Mouse (Mus musculus) liver, postnatal 0 days (tissue): ENCODE data around the gene Atp1b1. TPM values are rescaled to one million over a fixed set of nuclear protein-coding genes. Genes with fewer than 3 reads are reported as not detected.

Experiments used
- ATAC-seq: fragments of 200-750 bp; cut with Nextera tagmentation; 2 replicates; pipeline ENCODE4 v1.8.0; 2017; ENCODE audit warnings: mild to moderate bottlenecking, moderate library complexity
- DNase-seq: peaks from one replicate; pipeline ENCODE4 v3.0.0-alpha.2; 2016
- H3K27ac ChIP-seq: fragments of 300-500 bp; sonication (generic); 2 replicates; pipeline ENCODE4 v1.5.1; 2014; ENCODE audit warnings: antibody characterized with exemption, moderate library complexity, mild to moderate bottlenecking, low read depth
- H3K27me3 ChIP-seq: fragments of 300-500 bp; sonication (generic); 2 replicates; pipeline ENCODE4 v1.6.1; 2014; ENCODE audit warnings: low read length, control low read depth, mixed read lengths; ENCODE audit not compliant: insufficient read depth
- H3K36me3 ChIP-seq: fragments of 300-500 bp; sonication (generic); replicated peaks from 2 replicates; pipeline ENCODE4 v1.6.1; 2014; ENCODE audit warnings: mild to moderate bottlenecking, control low read depth, low read length, moderate library complexity, mixed read lengths; ENCODE audit not compliant: insufficient read depth
- H3K4me1 ChIP-seq: fragments of 300-500 bp; sonication (generic); 2 replicates; pipeline ENCODE4 v1.6.1; 2014; ENCODE audit warnings: antibody characterized with exemption, mild to moderate bottlenecking, control low read depth; ENCODE audit not compliant: insufficient read depth
- H3K4me2 ChIP-seq: fragments of 300-500 bp; sonication (generic); 2 replicates; pipeline ENCODE4 v1.6.1; 2014; ENCODE audit warnings: low read depth, mild to moderate bottlenecking, low read length, moderate library complexity, mixed read lengths
- H3K4me3 ChIP-seq: fragments of 300-500 bp; sonication (generic); 2 replicates; pipeline ENCODE4 v1.5.1; 2014; ENCODE audit warnings: low read depth, low read length
- H3K9ac ChIP-seq: fragments of 300-500 bp; sonication (generic); replicated peaks from 2 replicates; pipeline ENCODE4 v1.6.1; 2014; ENCODE audit warnings: mild to moderate bottlenecking, moderate library complexity
- H3K9me3 ChIP-seq: fragments of 300-500 bp; sonication (generic); 2 replicates; pipeline ENCODE4 v1.6.1; 2016; ENCODE audit warnings: mild to moderate bottlenecking, control low read depth, low read length, mixed read lengths
- CTCF ChIP-seq: sonication (generic); IDR thresholded peaks from 2 replicates; pipeline ENCODE4 v1.5.1; 2016; ENCODE audit warnings: antibody characterized with exemption, low read depth
- EP300 ChIP-seq: IDR thresholded peaks from 2 replicates; pipeline ENCODE4 v1.6.1; 2016; ENCODE audit warnings: antibody characterized with exemption, low read depth, mild to moderate bottlenecking
- WGBS: fragments of 180-500 bp; shearing (Covaris S2); extraction: QIAGEN DNeasy Blood & Tissue Kit; methylation state at CpG from one replicate; pipeline ENCODE4 v1.1.7; 2014; ENCODE audit not compliant: insufficient replicate concordance; 5-methylcytosine and 5-hydroxymethylcytosine counted together
- polyA plus RNA-seq: library from polyadenylated mRNA; unstranded; fragments of >200 nt; fragmentation: Nextera tagmentation; extraction: Ambion mirVana; gene quantifications from 2 replicates; pipeline ENCODE4 v1.2.1, GENCODE M21; 2015

The Atp1b1 gene
- polyA plus RNA-seq, 1 experiment from 2014 or later, result 38.6 TPM

GRCm38 (mm10) chr1:164420623-164421354, 37.4 kb downstream of the Atp1b1 start:
- Histone ChIP-seq H3K9ac (no peak overlapping the region), H3K27ac (no peak overlapping the region), H3K9me3 (no peaks in the 10 kb centered on the region), H3K4me1 (peaks cover 13% of the 10 kb centered on the region; the same call in 1 of the 2 replicates), H3K36me3 (no peaks in the 10 kb centered on the region), H3K27me3 (no peaks in the 10 kb centered on the region), H3K4me2 (no peak overlapping the region), H3K4me3 (no peak overlapping the region)
- WGBS, result 64% methylated on average over 6 of the region's 6 CpGs
- TF ChIP-seq CTCF (no peak), EP300 (no peak)
- DNase-seq, result no peak
- no peak for ATAC-seq

- H3K36me3 ChIP-seq, result no peaks in the 10 kb centered on the region
- H3K4me2 ChIP-seq, result no peak overlapping the region
- no peak overlapping the region for H3K4me3 ChIP-seq
- H3K4me1 ChIP-seq, result peaks cover 13% of the 10 kb centered on the region; the same call in 1 of the 2 replicates
- no peaks in the 10 kb centered on the region for H3K9me3 ChIP-seq
- H3K27me3 ChIP-seq, result no peaks in the 10 kb centered on the region
- TF ChIP-seq EP300, result no peak
- no peak for TF ChIP-seq CTCF
- H3K9ac ChIP-seq, result no peak overlapping the region
- DNase-seq, result no peak
- H3K27ac ChIP-seq, result no peak overlapping the region
- ATAC-seq, result no peak
- 78% methylated on average over 8 of the region's 8 CpGs for WGBS
These were observed 38.8 kb downstream of the Atp1b1 start for GRCm38 (mm10) chr1:164419401-164419800.

GRCm38 (mm10) chr1:164418320-164418719, 39.8 kb downstream of the Atp1b1 start:
- Histone ChIP-seq H3K9me3 (no peaks in the 10 kb centered on the region), H3K4me1 (peaks cover 19% of the 10 kb centered on the region; the same call in 1 of the 2 replicates), H3K27ac (no peak overlapping the region), H3K36me3 (no peaks in the 10 kb centered on the region), H3K4me3 (no peak overlapping the region), H3K4me2 (no peak overlapping the region), H3K9ac (no peak overlapping the region), H3K27me3 (no peaks in the 10 kb centered on the region)
- TF ChIP-seq EP300, result no peak
- TF ChIP-seq CTCF, result no peak
- DNase-seq (no peak), ATAC-seq (no peak)
- WGBS, result 83% methylated on average over 10 of the region's 10 CpGs

GRCm38 (mm10) chr1:164417604-164418003, 40.6 kb downstream of the Atp1b1 start:
- ATAC-seq (no peak), DNase-seq (no peak)
- no peak for TF ChIP-seq CTCF
- no peak for TF ChIP-seq EP300
- peaks cover 19% of the 10 kb centered on the region for H3K4me1 ChIP-seq
- no peak overlapping the region for H3K4me3 ChIP-seq
- no peak overlapping the region for H3K4me2 ChIP-seq
- no peaks in the 10 kb centered on the region for H3K36me3 ChIP-seq
- 50% methylated on average over 3 of the region's 3 CpGs for WGBS
- H3K27ac ChIP-seq, result no peak overlapping the region
- H3K9me3 ChIP-seq, result no peaks in the 10 kb centered on the region
- H3K27me3 ChIP-seq, result no peaks in the 10 kb centered on the region
- no peak overlapping the region for H3K9ac ChIP-seq

GRCm38 (mm10) chr1:164416692-164417394, 41.3 kb downstream of the Atp1b1 start:
- no peak overlapping the region for H3K4me3 ChIP-seq
- 69% methylated on average over 12 of the region's 12 CpGs for WGBS
- DNase-seq, result no peak
- H3K9ac ChIP-seq, result no peak overlapping the region
- peak overlapping the region; percentile 80; the same call in 1 of the 2 replicates for H3K27ac ChIP-seq
- H3K9me3 ChIP-seq, result no peaks in the 10 kb centered on the region
- H3K4me1 ChIP-seq, result peaks cover 19% of the 10 kb centered on the region
- no peaks in the 10 kb centered on the region for H3K36me3 ChIP-seq
- no peak for TF ChIP-seq CTCF
- TF ChIP-seq EP300, result no peak
- no peak overlapping the region for H3K4me2 ChIP-seq
- no peak for ATAC-seq
- no peaks in the 10 kb centered on the region for H3K27me3 ChIP-seq

- Histone ChIP-seq H3K27ac (peak overlapping the region; percentile 80), H3K36me3 (no peaks in the 10 kb centered on the region), H3K9me3 (no peaks in the 10 kb centered on the region), H3K27me3 (no peaks in the 10 kb centered on the region), H3K4me3 (no peak overlapping the region), H3K4me1 (peaks cover 19% of the 10 kb centered on the region), H3K9ac (no peak overlapping the region), H3K4me2 (no peak overlapping the region)
- TF ChIP-seq EP300, result peak; percentile 51
- TF ChIP-seq CTCF, result no peak
- 59% methylated on average over 2 of the region's 2 CpGs for WGBS
- ATAC-seq, result peak; percentile 94
- peak; percentile 29 for DNase-seq
These were observed 42.8 kb downstream of the Atp1b1 start for GRCm38 (mm10) chr1:164415347-164415751.
